Mouse (Mus musculus) brain, embryonic 14.5 days (tissue): Measurements from ENCODE around the gene Gjb5.

Experiments
- CTCF ChIP-seq: fragments of 200-500 bp; IDR thresholded peaks from 2 replicates; pipeline ENCODE4 v1.5.1; 2012; ENCODE audit warnings: inconsistent platforms, mild to moderate bottlenecking, moderate library complexity, borderline replicate concordance; ENCODE audit not compliant: insufficient read depth, insufficient read length; ENCODE audit errors: extremely low read depth
- POLR2A ChIP-seq: fragments of 200-500 bp; IDR thresholded peaks from 2 replicates; pipeline ENCODE4 v1.6.1; 2012; ENCODE audit warnings: mild to moderate bottlenecking, inconsistent platforms, borderline replicate concordance; ENCODE audit not compliant: poor library complexity, insufficient read depth, insufficient read length, severe bottlenecking; ENCODE audit errors: extremely low read depth

DNA sequence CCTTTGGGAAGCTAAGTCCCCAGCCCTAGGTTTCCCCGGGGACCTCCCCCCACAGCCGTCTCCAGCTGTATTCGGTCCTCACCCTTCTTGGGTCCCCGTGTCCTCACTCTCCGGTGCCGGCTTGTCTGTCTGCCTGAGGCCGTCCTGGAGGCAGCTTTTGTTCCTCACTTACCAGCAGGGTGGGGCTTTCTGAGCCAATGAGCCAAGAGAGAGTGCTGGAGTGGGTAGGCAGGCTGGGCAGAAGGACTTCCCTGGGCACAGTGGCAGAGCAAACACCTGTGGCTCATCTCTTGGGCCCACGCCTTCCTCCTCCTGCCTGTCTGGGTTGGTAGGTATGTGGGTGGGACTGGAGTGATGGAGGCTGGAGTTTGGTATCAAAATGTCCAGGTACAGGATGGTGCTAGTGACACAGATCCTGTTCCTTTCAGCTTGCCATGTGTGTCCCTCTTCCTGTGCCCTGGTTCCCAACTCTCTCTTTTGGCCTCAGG, 4.0 kb downstream of the Gjb5 start, which contains the start of gene Gjb4:
- TF ChIP-seq POLR2A (no peak), CTCF (no peak)
